Mouse (Mus musculus) liver, embryonic 14.5 days (tissue): ENCODE measurements around the gene Mecp2. TPM values are rescaled to one million over a fixed set of nuclear protein-coding genes. Genes with fewer than 3 reads are reported as not detected.
A peak's percentile ranks its signal among the peaks of the same experiment; 100 is the strongest.

Experiments used
- ATAC-seq: fragments of 200-750 bp; cut with Nextera tagmentation; 2 replicates; pipeline ENCODE4 v1.8.0; 2017; ENCODE audit warnings: moderate number of reproducible peaks, mild to moderate bottlenecking, moderate library complexity; ENCODE audit not compliant: insufficient read depth
- DNase-seq, 3 experiments: peaks; one replicate each; pipeline ENCODE4 v3.0.0-alpha.2; 2012 to 2013; ENCODE audit warnings: low read depth in 3 of 3, low spot score in 3 of 3
- H3K27ac ChIP-seq: fragments of 300-500 bp; sonication (generic); 2 replicates; pipeline ENCODE4 v1.5.1; 2014; ENCODE audit warnings: moderate library complexity, mild to moderate bottlenecking, control low read depth, inconsistent platforms
- H3K27me3 ChIP-seq: fragments of 300-500 bp; sonication (generic); 2 replicates; pipeline ENCODE4 v1.6.1; 2014; ENCODE audit warnings: mild to moderate bottlenecking, low read length, moderate library complexity; ENCODE audit not compliant: control insufficient read depth, insufficient read depth
- H3K36me3 ChIP-seq: fragments of 300-500 bp; sonication (generic); replicated peaks from 2 replicates; pipeline ENCODE4 v1.6.1; 2014; ENCODE audit warnings: low read depth; ENCODE audit not compliant: control insufficient read depth, insufficient read depth
- H3K4me1 ChIP-seq, 2 experiments: fragments of 200-500 bp in 1 of 2; fragments of 300-500 bp in 1 of 2; sonication (generic) in 1 of 2; replicated peaks; 2 replicates each; pipeline ENCODE4 v1.6.1; 2012 to 2014; ENCODE audit warnings: antibody characterized with exemption in 1 of 2, inconsistent platforms in 1 of 2, low read length in 1 of 2; ENCODE audit not compliant: control insufficient read depth in 2 of 2, insufficient read depth in 2 of 2
- H3K4me2 ChIP-seq: fragments of 300-500 bp; sonication (generic); 2 replicates; pipeline ENCODE4 v1.6.1; 2014; ENCODE audit warnings: low read depth, mild to moderate bottlenecking, control low read depth, moderate library complexity
- H3K4me3 ChIP-seq, 2 experiments: fragments of 200-500 bp in 1 of 2; fragments of 300-500 bp in 1 of 2; sonication (generic) in 1 of 2; 2 replicates each; pipeline ENCODE4 v1.5.1; 2012 to 2014; ENCODE audit warnings: low read depth in 2 of 2, low read length in 2 of 2, mild to moderate bottlenecking in 2 of 2, control low read depth in 1 of 2, inconsistent platforms in 1 of 2, moderate library complexity in 1 of 2; ENCODE audit not compliant: insufficient read depth in 1 of 2
- H3K9ac ChIP-seq: fragments of 300-500 bp; sonication (generic); replicated peaks from 2 replicates; pipeline ENCODE4 v1.6.1; 2014; ENCODE audit warnings: mild to moderate bottlenecking, control low read depth, moderate library complexity
- H3K9me3 ChIP-seq: fragments of 300-500 bp; sonication (generic); 2 replicates; pipeline ENCODE4 v1.6.1; 2016; ENCODE audit warnings: low read length, mixed read lengths; ENCODE audit not compliant: control insufficient read depth
- CTCF ChIP-seq: IDR thresholded peaks from 2 replicates; pipeline ENCODE4 v1.5.1; 2016; ENCODE audit warnings: antibody characterized with exemption, low read depth, control low read depth
- EP300 ChIP-seq: IDR thresholded peaks from 2 replicates; pipeline ENCODE4 v1.6.1; 2016; ENCODE audit warnings: antibody characterized with exemption, low read depth
- WGBS: fragments of 180-500 bp; shearing (Covaris S2); extraction: QIAGEN DNeasy Blood & Tissue Kit; methylation state at CpG from one replicate; pipeline ENCODE4 v1.1.7; 2014; ENCODE audit not compliant: insufficient replicate concordance; 5-methylcytosine and 5-hydroxymethylcytosine counted together
- polyA plus RNA-seq, 2 experiments: library from polyadenylated mRNA; depleted of rRNA in 1 of 2; stranded (reverse) in 1 of 2; unstranded in 1 of 2; fragments of >200 nt; fragmentation: Nextera tagmentation in 1 of 2; extraction: Ambion mirVana in 1 of 2; gene quantifications; 2 replicates each; pipeline versions ENCODE4 v1.2.1 to v1.2.3; 2012 to 2014

The Mecp2 gene
- polyA plus RNA-seq, 2 experiments, result 3.2 to 4.4 TPM

DNA sequence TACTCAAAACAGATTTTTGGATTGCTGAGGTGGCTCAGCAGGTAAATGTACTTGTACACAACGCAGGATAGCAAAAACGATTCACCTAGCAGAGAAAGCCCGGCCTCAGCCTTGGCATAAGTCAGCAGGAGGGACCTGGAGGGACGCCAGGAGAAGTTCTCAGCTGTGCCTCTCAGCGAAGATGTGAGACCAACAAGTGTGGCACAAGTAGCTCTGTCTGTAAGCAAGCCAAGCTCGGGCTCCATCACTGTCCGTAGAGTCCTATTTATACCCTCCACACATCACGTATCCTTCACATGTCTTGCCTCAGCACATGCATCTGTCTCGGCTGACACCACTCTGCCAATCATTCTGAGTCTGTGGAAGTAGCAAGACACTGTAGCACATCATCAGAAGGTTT lies 67.3 kb downstream of the Mecp2 start:
- ATAC-seq (no peak), DNase-seq (no peak)
- Histone ChIP-seq H3K27me3 (no peaks in the 10 kb centered on the region), H3K9me3 (no peaks in the 10 kb centered on the region), H3K4me3 (no peak overlapping the region), H3K9ac (no peak overlapping the region), H3K4me2 (no peak overlapping the region), H3K36me3 (no peaks in the 10 kb centered on the region), H3K27ac (no peak overlapping the region), H3K4me1 (no peaks in the 10 kb centered on the region)
- WGBS, result 57% methylated on average over 9 of the region's 9 CpGs
- no peak for TF ChIP-seq EP300
- TF ChIP-seq CTCF, result no peak

DNA sequence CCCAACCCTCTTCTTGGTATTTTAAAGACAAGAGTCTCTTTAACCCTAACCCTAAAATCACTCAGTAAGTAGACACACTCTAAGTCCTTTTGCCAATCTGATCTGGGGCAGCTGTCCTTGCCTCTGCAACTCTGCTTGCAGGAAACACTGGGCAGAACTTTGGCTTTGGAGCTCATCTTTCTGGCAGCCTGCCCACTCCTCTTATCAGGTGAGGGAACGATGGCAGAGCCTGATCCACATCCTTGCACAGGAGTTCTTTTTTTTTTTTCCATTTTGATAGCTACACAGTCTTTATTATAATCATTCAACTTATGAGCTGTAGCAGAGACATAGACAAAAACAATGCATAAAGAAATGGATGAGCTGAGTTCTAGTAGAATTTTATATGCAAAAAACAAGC lies 90.1 kb downstream of the Mecp2 start:
- DNase-seq (no peak), ATAC-seq (no peak)
- WGBS, result 0% methylated on average over 1 of the region's 1 CpGs
- H3K27ac ChIP-seq, result no peak overlapping the region
- TF ChIP-seq CTCF (no peak), EP300 (no peak)
- peaks cover 0 to 7% of the 10 kb centered on the region in 2 experiments; a peak in 2 of 4 replicates for H3K4me1 ChIP-seq
- H3K4me3 ChIP-seq, result no peak overlapping the region
- no peak overlapping the region for H3K4me2 ChIP-seq
- no peak overlapping the region for H3K9ac ChIP-seq
- H3K9me3 ChIP-seq, result no peaks in the 10 kb centered on the region
- no peaks in the 10 kb centered on the region for H3K27me3 ChIP-seq
- no peaks in the 10 kb centered on the region for H3K36me3 ChIP-seq

DNA sequence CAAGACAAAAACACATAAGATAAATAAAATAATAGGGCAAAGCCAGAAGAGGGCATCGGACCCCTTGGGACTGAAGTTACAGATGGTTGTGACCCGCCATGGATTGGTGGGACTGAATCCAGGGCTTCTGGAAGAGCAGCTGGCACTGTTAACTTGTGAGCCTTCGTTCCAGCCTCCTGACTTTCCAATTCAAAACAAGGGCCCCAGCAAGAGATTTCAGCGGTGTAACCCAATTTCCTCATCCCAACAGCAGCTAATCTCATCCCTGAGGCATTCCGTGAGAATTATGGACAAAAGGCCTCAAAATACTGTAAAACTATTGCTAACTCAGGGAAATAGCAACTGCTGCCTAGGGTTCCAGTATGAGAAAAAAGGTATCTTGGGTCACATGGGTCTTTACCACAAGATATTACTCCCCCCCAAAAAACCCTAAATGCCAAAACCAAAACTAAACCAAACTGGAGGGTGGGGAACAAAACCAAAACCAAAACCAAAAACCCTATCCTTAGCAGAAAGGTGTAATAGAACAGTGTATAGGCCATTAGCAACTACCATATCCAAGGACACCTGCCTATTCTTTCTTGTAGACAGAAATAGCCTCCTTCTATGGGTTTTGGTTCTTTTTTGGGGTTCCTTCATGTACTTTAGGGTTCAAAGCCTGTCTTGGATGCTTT lies 97.3 kb downstream of the Mecp2 start:
- ATAC-seq (no peak), DNase-seq (no peak)
- H3K36me3 ChIP-seq, result no peaks in the 10 kb centered on the region; the same call in 1 of the 2 replicates
- H3K27me3 ChIP-seq, result no peaks in the 10 kb centered on the region
- WGBS, result 66% methylated on average over 5 of the region's 5 CpGs
- no peak overlapping the region for H3K27ac ChIP-seq
- no peaks in the 10 kb centered on the region for H3K4me1 ChIP-seq
- no peaks in the 10 kb centered on the region for H3K9me3 ChIP-seq
- no peak for TF ChIP-seq EP300
- no peak for TF ChIP-seq CTCF
- no peak overlapping the region for H3K9ac ChIP-seq
- no peak overlapping the region for H3K4me2 ChIP-seq
- H3K4me3 ChIP-seq, result no peak overlapping the region

DNA sequence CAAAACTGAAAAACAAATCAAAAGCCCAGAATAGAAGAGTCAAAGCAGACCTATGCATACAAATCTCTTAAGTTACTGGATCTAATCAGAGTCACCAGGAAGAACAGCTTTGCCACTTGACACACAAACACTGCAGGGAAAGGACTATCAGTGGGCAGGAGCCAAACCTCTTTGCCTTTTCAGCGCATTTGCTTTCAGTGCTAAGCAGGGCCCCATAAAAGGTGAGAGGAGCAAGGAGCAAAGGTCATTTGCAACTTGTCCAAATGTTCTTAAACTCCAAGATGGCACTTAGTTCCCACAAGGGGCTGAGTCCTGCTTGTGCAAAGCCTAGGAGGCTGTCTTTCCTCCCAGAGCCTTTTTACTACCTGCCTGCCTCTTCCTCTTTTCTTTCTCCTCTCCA lies 105.2 kb downstream of the Mecp2 start:
- Histone ChIP-seq H3K4me3 (no peak overlapping the region), H3K36me3 (no peaks in the 10 kb centered on the region; the same call in 1 of the 2 replicates), H3K27me3 (no peaks in the 10 kb centered on the region), H3K9ac (no peak overlapping the region), H3K27ac (no peak overlapping the region), H3K9me3 (no peaks in the 10 kb centered on the region), H3K4me1 (no peaks in the 10 kb centered on the region), H3K4me2 (no peak overlapping the region)
- no peak for TF ChIP-seq EP300
- no peak for TF ChIP-seq CTCF
- ATAC-seq (no peak), DNase-seq (no peak)
- 68% methylated on average over 1 of the region's 1 CpGs for WGBS

DNA sequence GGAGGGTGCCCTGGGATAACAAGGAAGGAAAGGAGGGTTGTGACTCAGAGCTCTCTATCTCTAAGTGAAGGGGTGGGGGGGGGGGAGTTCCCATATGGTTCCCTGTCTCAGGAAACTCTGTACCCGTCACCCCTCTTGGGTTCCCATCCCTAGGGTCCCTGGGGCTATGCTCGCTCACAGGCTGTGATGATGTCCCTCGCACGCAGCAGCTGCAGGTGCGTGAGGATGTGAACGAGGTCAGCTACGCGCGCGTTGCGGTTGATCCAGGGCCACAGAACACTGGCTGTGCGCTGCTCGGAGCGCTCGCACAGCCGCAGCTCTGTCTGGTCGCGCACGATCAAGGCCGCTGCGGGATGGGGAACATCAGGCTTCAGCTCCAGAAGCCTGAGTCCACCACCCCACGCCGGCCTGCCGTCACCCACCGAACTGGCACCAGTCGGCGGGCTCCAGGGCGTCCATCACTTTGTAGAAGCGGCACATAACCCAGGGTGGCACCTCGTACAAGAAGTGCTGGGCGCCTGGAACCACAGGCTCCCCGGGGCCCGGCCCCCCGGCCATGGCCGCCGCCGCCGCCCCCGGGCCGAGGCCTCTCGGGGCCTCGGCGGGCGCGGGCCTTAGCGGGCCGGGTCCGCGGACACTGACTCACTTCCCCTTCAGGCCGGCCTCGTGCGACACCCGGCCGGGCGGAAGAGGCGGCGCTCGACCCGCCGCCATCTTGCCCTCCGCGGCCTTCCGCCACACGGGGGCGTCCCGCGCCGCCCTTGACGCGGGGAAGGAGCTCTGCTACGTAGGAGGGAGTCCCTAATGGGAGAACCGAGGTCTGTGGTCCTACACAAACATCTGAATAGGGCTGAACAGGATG lies 111.7 kb downstream of the Mecp2 start, which contains the start of gene Irak1:
TSS of gene Irak1 (minus strand) at position 731 of the 862 bp plus-strand sequence.
- TF ChIP-seq EP300 (no peak), CTCF (peak; percentile 80)
- peak within 1 kb of the TSS; percentile 50 for H3K27ac ChIP-seq
- H3K36me3 ChIP-seq, result no peaks in the 10 kb centered on the region
- peak within 1 kb of the TSS; percentile 72 to 84 for H3K4me3 ChIP-seq
- H3K4me1 ChIP-seq, result peaks cover 0 to 15% of the 10 kb centered on the region in 2 experiments; a peak in 2 of 4 replicates
- H3K9ac ChIP-seq, result peak within 1 kb of the TSS; percentile 85
- H3K9me3 ChIP-seq, result no peaks in the 10 kb centered on the region
- 13% methylated on average over 65 of the region's 72 CpGs for WGBS
- H3K4me2 ChIP-seq, result peak within 1 kb of the TSS; percentile 74
- peak; percentile 47 to 62 (median 50) for DNase-seq
- ATAC-seq, result peak; percentile 92
- no peaks in the 10 kb centered on the region for H3K27me3 ChIP-seq
